Mouse (Mus musculus) C2C12 (cell line): ENCODE measurements around the gene Arl9. TPM values are rescaled to one million over a fixed set of nuclear protein-coding genes. Genes with fewer than 3 reads are reported as not detected.

ENCODE experiments used
- H3K27me3 ChIP-seq: one replicate; pipeline ENCODE4 v1.6.1; 2011; ENCODE audit not compliant: control insufficient read depth, insufficient read depth, insufficient read length
- H3K36me3 ChIP-seq: one replicate; pipeline ENCODE4 v1.6.1; 2011; ENCODE audit not compliant: control insufficient read depth, insufficient read depth
- H3K4me3 ChIP-seq: one replicate; pipeline ENCODE4 v1.5.1; 2011; ENCODE audit warnings: mild to moderate bottlenecking, control low read depth; ENCODE audit not compliant: poor library complexity, insufficient read depth, severe bottlenecking
- H3K79me2 ChIP-seq: one replicate; pipeline ENCODE4 v1.6.1; 2011; ENCODE audit not compliant: control insufficient read depth, insufficient read depth
- H3K79me3 ChIP-seq: one replicate; pipeline ENCODE4 v1.6.1; 2011; ENCODE audit warnings: low read depth, control low read depth
- H3ac ChIP-seq: one replicate; pipeline ENCODE3; 2011; ENCODE audit warnings: low read depth; ENCODE audit not compliant: control insufficient read depth, insufficient read length
- CEBPB ChIP-seq: IDR thresholded peaks from one replicate; pipeline ENCODE4 v1.6.1; 2011; ENCODE audit warnings: low read depth, mild to moderate bottlenecking, control low read depth, moderate library complexity
- CTCF ChIP-seq: IDR thresholded peaks from one replicate; pipeline ENCODE4 v1.5.1; 2011; ENCODE audit not compliant: control insufficient read depth, insufficient read depth, insufficient read length
- FOSL1 ChIP-seq: IDR thresholded peaks from one replicate; pipeline ENCODE4 v1.8.0; 2011; ENCODE audit warnings: mild to moderate bottlenecking, low read length; ENCODE audit not compliant: poor library complexity, insufficient read depth, severe bottlenecking
- MAX ChIP-seq: IDR thresholded peaks from one replicate; pipeline ENCODE4 v1.6.1; 2011; ENCODE audit warnings: mild to moderate bottlenecking, control low read depth
- MYOD1 ChIP-seq: IDR thresholded peaks from one replicate; pipeline ENCODE4 v1.6.1; 2011; ENCODE audit warnings: low read depth; ENCODE audit not compliant: control insufficient read depth, insufficient read length
- MYOG ChIP-seq: IDR thresholded peaks from one replicate; pipeline ENCODE4 v1.6.1; 2011; ENCODE audit not compliant: control insufficient read depth, insufficient read length; ENCODE audit errors: extremely low read depth
- USF1 ChIP-seq: IDR thresholded peaks from one replicate; pipeline ENCODE4 v1.6.1; 2011; ENCODE audit warnings: low read depth, mild to moderate bottlenecking, control low read depth, moderate library complexity
- polyA plus RNA-seq: library from polyadenylated mRNA; unstranded; fragments of >200 nt; fragmentation: generic; extraction: Trizol; gene quantifications from one replicate; pipeline ENCODE4 v1.2.1, GENCODE M21; 2012; ENCODE audit warnings: missing spikeins

Gene Arl9
- polyA plus RNA-seq, 1 experiment: not detected

DNA sequence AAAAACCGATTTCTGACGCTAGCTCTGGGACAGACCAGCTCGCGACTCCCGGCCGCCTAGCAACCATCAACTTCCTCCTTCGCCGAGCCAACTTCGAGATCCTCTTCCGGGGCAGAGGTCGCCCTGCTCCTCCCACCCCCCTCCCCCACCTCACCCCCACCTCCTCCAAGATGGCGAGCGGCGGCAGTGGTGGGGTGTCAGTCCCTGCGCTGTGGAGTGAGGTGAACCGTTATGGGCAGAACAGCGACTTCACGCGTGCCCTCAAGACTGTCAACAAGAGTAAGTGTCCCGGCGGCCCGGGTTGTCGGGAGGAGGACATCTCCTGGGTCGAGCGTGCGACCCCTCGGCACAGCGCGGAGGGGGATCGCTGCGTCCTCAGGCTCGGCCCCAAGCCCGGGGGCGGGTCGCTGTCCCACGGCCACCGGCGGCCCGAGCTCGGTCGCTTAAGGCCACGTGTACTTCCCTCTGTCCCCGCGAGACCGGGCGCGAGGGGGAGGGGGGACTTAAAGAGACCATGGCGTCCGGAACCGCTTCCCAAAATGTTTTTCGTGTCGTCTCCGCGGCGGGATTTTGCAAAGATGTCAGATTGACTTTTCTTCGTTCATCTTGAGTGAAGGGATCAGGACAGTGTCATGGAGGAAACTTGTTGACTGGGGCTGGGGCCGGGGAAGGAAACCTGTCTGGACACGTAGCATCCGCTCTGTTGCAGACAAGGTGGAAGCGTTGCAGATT, 29.1 kb upstream of the Arl9 start, which contains the start of gene Srp72:
Srp72 (plus strand) TSS at position 130 of the 732 bp plus-strand sequence.
- peaks cover 34% of the 10 kb centered on the region for H3K36me3 ChIP-seq
- H3K79me2 ChIP-seq: peaks cover 44% of the 10 kb centered on the region
- TF ChIP-seq CEBPB (no peak), MAX (peak; percentile 43)
- H3K79me3 ChIP-seq: peaks cover 34% of the 10 kb centered on the region
- no peaks in the 10 kb centered on the region for H3K27me3 ChIP-seq
- peak within 1 kb of the TSS; percentile 96 for H3K4me3 ChIP-seq
- H3ac ChIP-seq: peak within 1 kb of the TSS; percentile 97

DNA sequence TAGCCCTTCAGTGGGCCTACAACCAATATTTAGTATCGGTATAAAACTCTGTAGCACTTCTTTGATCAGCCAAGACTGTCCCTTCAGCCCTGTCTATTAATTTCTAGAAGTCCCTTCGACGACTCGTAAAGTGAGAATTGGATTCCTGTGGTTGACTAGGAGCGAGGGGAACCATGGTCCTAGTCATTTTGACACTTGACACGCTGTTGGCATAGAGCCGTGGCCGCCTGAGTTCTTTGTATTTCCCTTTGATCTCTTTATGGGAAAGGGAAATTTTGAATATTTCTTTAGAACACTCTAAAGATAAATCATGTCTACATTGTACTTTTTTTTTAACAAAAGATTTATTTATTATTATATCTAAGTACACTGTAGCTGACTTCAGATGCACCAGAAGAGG, 28.1 kb upstream of the Arl9 start:
- Histone ChIP-seq H3K27me3 (no peaks in the 10 kb centered on the region), H3K36me3 (peaks cover 40% of the 10 kb centered on the region), H3K79me3 (peaks cover 34% of the 10 kb centered on the region), H3ac (no peak overlapping the region), H3K79me2 (peaks cover 44% of the 10 kb centered on the region), H3K4me3 (peak overlapping the region; percentile 96)
- TF ChIP-seq FOSL1 (no peak), CEBPB (no peak), MAX (no peak), MYOD1 (no peak), USF1 (no peak), MYOG (no peak), CTCF (no peak)

DNA sequence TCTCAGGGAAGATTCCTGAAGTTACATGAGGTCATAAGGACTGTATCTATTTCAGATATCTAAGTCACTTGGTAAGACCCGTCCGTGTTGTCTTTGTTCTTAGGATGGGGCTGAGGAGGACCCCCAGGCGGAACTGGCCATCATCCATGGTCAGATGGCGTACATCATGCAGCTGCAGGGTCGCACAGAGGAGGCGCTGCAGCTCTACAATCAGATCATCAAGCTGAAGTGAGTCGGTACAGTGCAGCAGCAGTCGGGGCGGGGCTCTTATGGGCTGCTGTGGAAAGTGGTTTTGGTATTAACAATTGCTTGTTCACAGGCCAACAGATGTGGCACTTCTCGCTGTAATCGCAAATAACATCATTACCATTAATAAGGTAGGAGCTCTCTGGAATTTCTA, 19.8 kb upstream of the Arl9 start:
- Histone ChIP-seq H3K4me3 (no peak overlapping the region), H3K79me3 (peaks cover 2% of the 10 kb centered on the region), H3ac (no peak overlapping the region), H3K79me2 (no peaks in the 10 kb centered on the region), H3K27me3 (no peaks in the 10 kb centered on the region), H3K36me3 (peaks cover 85% of the 10 kb centered on the region)
- TF ChIP-seq MYOG: no peak
- TF ChIP-seq CTCF: no peak
- TF ChIP-seq MYOD1: no peak
- TF ChIP-seq FOSL1: no peak
- TF ChIP-seq MAX: no peak
- TF ChIP-seq CEBPB: no peak
- TF ChIP-seq USF1: no peak

DNA sequence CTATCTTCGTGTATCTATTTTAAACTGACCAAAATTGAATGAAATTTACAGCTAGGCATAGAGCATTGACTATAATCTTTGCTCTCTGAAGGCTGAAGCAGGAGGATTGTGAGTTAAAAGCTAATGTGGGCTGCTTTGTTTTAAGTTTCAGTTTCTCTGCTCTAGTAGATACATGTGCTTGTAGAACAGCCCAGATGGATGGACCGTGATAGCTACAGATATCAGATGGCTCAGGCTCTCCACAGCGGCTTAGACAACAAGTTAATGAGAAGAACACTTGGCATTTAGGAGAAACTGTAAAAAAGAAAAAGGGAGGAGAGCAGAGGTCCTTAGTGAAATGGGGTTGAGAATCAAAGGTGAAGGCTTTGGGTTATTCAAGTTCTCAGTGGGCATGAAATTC, 13.1 kb upstream of the Arl9 start:
- peaks cover 88% of the 10 kb centered on the region for H3K36me3 ChIP-seq
- no peaks in the 10 kb centered on the region for H3K27me3 ChIP-seq
- H3K79me3 ChIP-seq: no peaks in the 10 kb centered on the region
- no peak overlapping the region for H3ac ChIP-seq
- TF ChIP-seq USF1 (no peak), MYOG (no peak), CTCF (no peak), MAX (no peak), MYOD1 (no peak), FOSL1 (no peak), CEBPB (no peak)
- H3K4me3 ChIP-seq: no peak overlapping the region
- H3K79me2 ChIP-seq: no peaks in the 10 kb centered on the region

DNA sequence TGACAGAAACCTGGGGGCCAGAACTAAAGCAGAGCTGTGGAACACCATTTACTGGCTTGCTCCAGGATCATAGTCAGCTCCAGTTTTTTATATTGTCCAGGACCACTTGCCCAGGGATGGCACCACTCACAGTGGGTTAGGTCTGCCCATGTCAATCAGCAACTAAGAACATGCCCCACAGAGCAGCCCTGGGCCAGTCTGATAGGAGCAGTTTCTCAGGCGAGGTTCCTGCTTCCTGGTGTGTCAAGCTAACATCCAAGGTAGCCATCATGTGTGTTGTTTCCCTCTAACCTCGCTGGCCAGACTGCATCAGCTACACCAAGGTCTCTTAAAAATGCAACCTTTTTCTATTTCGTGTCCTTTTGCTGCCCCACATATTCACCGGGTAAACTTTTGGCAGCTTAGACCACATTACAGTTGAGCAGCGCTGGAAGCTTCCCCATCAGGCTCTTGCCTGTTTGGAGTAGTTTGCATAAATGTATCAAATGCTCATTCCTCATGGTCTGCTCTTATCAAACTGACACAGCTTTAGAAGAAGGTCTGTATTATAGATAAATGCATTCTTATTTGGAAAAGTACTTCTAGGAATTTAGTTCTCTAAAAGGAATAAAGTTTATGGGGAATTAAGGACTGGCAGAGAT, 10.6 kb upstream of the Arl9 start:
- Histone ChIP-seq H3K4me3 (no peak overlapping the region), H3ac (no peak overlapping the region), H3K36me3 (peaks cover 92% of the 10 kb centered on the region), H3K79me3 (no peaks in the 10 kb centered on the region), H3K27me3 (no peaks in the 10 kb centered on the region), H3K79me2 (no peaks in the 10 kb centered on the region)
- TF ChIP-seq FOSL1: no peak

DNA sequence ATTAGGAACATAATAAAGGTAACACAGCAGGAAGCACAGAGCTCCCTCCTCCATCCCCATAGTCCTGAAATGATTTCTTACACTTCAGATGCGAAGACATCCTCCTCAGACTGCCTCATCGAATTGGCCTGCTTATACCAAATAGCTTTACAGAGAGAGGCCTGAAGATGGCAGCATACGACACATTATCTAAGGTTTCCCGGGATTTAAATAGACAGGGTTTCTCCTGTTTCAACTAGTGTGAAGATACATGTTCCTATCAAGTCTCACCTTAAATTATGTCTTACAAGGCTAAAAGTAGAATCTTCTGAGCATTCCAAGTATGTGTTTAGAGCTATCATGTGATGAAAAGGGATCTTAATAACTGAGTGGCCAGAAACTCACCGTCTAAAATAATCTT, 5.4 kb upstream of the Arl9 start:
- Histone ChIP-seq H3K4me3 (no peak overlapping the region), H3K79me3 (no peaks in the 10 kb centered on the region), H3K27me3 (no peaks in the 10 kb centered on the region), H3K79me2 (no peaks in the 10 kb centered on the region), H3ac (no peak overlapping the region), H3K36me3 (peaks cover 77% of the 10 kb centered on the region)
- TF ChIP-seq MYOG (no peak), FOSL1 (no peak), MYOD1 (no peak), USF1 (no peak), CEBPB (no peak), MAX (no peak), CTCF (no peak)
